Mouse (Mus musculus) urinary bladder, postnatal 4 days (tissue): ENCODE measurements at regions not wholly inside any gene's neighbourhood (a gene's known extent, or its start where the extent isn't known, plus 50 kb on each side); places are given as distances from the start of the nearest gene placed in this dataset.

Experiments
- DNase-seq, 2 experiments: peaks; one replicate each; pipeline ENCODE4 v3.0.0; 2021 to 2022; ENCODE audit warnings: low spot score in 2 of 2

- no peak for DNase-seq
Observed at GRCm38 (mm10) chr4:94186997-94187396, 369.3 kb upstream of the Gm10306 start.

DNA sequence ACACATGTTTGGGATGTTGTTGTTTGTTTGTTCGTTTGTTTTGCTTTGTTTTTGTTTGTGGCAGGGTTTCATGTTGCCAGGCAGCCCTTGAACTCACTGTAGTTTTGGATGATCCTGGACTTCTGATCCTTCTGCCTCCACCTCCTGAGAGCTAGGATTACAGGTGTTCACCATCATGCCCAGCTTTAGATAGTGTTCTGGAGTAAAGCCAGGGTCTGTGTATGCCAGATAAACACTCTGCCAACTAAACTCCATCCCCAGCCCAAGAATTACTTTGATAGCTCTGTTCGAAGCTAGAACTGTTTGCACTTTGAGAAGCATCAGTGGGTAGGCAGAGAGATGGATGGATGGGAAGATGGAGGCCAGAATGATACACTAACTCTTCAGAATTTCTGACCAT is 368.0 kb upstream of the Gm10306 start:
- DNase-seq, result no peak

DNA sequence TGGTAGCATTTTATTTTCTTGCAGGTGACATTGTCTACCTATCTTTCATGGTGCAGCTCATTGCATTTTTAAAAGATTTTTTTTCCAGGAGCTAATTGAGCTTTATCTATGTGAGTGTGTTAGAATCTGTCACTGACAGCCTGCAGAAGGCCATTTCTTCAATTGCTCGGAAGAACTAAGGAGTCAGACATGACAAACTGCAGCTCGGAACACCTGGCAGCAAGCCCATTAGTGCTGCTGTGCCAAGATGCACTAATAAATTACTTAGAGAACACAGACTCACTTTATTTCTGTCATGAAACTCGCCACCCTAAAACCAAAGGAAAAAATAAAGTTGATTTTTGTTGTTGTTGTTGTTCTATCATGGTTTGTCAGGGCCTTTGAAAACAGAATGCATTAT is 367.5 kb upstream of the Gm10306 start:
- DNase-seq, result peak; percentile 61 to 77

- no peak for DNase-seq
Observed at GRCm38 (mm10) chr4:94190940-94191339, 365.4 kb upstream of the Gm10306 start.

DNA sequence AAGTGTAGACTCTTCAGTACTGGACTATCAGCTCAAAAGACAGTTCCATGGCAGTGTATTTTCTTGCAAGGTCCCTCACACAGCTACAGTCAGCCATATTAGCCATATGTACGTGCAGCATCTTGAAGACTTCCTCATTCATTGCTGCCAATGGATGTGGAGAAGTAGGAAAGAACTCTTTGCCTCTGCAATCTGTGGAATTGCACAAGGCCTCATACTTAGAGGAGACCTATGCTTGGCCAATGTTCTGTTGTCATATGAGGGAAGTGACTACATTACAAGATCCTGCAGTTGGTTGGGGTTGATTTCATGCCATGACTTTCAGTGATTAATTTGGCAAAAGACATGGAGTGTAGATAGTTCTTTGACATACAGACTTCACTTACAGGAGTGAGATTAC is 340.1 kb upstream of the Gm10306 start:
- no peak for DNase-seq

GRCm38 (mm10) chr4:94235650-94236206 is 320.6 kb upstream of the Gm10306 start:
- no peak for DNase-seq

DNA sequence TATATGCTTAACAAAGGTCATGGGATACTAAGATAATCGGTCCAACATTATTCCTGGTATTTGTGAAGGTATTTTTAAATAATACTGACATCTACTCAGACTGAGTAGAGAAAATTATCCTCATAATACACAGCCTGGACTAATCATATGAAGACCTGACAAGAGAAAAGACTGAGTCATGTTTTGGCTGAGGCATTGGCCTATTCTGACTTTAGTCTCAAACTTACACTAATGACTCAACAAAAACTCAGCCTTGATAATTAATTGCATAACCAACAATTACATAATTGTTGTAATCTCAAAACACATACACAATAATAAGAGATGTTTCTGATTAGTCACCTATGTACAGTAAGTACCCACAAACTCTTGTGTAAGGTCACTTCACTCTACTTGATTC is 300.3 kb upstream of the Gm10306 start:
- no peak for DNase-seq

DNA sequence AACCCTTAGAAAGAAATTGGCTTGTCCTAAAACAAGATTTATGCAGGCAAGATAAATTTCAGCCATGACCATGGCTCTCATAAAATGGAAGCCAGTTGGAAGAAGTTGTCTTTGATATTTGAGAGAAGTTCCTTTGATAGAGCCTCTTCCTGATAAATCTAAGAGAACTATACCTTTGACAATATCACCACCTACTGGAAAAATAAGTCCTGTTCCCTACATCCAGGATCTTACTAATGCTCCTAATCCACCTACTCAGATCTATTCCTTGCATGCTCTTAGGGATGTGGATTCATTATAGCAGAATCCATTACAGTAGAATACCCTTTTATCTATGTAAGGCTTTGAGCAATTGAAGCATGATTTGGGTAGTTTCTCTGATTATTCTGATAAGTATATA is 295.2 kb upstream of the Gm10306 start:
- DNase-seq, result no peak

DNA sequence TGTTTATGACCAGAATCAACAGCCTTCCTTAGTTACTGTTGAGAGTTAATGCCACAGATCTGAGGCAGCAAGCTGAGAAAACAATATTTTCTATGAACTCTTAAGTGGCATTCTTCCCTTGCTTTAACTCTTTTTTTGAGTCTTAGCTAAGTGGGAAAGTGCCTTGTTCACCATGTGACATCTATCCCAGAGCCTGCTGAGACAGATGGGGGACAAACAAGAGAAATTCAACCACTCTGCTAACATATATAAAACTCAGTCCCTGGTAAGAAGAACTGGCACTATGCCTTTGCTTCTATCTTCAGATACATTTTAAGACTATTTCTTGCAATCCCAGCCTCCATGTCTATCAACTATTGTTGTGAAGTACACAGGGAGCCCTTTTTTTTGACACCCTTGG is 274.6 kb upstream of the Gm10306 start:
- no peak for DNase-seq

GRCm38 (mm10) chr4:94292150-94292549 is 264.2 kb upstream of the Gm10306 start:
- DNase-seq, result no peak

DNA sequence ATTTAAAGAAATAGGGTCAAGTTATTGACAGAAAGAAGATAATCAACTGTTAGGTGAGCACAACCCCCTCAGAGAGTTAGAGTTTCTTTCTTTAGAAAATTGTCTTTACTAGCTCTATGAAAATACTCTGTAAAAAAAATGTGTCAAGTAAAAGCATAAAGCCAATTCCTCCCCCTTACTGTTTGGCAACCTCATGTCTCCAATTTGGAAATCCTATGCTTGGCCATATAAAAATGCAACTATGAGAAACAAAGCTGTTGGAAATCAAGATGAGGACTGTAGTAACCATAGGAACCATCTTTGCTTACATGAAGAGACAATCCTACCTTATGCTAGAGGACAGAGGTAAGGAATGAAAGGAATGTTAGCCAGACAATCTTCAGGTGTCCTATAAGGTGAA is 239.0 kb upstream of the Gm10306 start:
- no peak for DNase-seq

- DNase-seq, result no peak
Observed at GRCm38 (mm10) chr4:94326759-94327158, 229.6 kb upstream of the Gm10306 start.

DNA sequence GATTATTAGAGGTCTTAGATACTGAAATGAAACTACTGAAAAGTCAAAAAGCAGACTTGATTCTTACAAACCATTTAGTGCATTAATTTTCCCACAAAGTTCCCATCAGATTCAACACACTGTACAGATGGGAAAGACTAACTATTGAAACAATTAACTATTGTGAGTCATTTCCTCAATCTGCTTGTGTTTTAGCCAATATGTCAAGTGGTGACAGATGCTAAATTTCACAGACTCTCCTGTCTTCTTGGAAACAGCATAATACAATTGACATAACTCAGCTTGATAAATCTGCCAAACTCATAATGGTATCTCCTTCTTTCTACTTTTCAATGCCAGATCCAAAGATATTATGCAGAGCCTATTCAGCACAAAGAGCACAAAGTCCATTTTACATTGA is 213.0 kb upstream of the Gm10306 start:
- DNase-seq, result no peak

GRCm38 (mm10) chr4:94349273-94349672 is 207.1 kb upstream of the Gm10306 start:
- DNase-seq, result no peak

- DNase-seq, result no peak
Observed at GRCm38 (mm10) chr4:94356982-94357381, 199.4 kb upstream of the Gm10306 start.

- DNase-seq, result no peak
Observed at GRCm38 (mm10) chr4:94360810-94361527, 195.4 kb upstream of the Gm10306 start.

DNA sequence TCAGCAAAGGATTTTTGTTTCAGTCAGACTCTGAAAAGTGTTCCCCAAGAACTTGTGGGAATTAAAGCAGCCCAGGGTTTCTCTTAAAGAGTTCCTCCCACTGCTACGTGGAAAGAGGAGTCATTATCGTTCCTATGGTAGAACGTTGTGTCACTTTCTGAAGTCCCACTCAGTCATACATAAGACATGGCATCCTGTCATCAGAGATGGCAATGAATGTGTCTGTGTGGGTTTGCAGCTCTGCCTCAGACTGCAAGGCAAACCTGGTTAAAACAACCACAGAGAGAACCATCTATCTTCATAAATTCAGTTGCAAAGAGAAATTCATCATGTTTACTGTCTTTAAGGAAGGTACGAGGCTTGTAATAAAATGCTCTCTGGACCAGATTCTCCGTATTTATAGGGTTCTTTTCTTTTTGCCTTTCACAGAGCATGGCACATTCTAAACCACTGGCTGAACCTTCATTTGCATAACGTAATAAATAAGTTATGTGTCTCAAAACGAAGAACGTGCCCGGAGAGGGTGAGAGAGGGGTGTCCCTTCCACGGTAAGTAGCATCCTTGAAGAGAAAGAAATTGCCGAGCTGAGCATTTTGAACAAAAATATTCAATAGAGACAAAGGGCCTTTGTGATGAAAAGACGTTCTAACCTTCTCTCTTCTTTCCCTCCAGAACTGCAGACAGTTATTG is 194.7 kb upstream of the Gm10306 start:
- DNase-seq, result no peak

GRCm38 (mm10) chr4:94365375-94365774 is 191.0 kb upstream of the Gm10306 start:
- DNase-seq, result no peak

DNA sequence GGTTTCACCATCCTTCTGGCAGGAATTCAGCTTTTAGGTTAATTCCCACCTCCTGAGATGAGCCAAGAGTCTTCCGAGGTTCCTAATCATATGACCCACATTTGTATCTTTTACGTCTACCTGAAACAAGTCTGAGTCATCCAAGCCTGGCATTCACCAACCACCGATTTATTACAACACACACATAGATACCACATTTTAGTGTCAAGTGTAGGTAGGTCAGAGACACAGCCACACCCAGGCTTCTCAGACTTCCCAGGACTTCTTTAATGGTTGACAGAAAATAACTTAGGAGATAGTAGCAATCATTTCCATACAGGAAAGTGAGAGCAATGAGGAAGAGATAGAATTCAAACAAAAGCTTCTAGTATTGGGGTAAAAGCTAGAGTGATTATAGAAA is 189.2 kb upstream of the Gm10306 start:
- no peak for DNase-seq

GRCm38 (mm10) chr4:94370981-94371380 is 185.4 kb upstream of the Gm10306 start:
- DNase-seq, result no peak

GRCm38 (mm10) chr4:94376256-94376655 is 180.1 kb upstream of the Gm10306 start:
- no peak for DNase-seq

DNA sequence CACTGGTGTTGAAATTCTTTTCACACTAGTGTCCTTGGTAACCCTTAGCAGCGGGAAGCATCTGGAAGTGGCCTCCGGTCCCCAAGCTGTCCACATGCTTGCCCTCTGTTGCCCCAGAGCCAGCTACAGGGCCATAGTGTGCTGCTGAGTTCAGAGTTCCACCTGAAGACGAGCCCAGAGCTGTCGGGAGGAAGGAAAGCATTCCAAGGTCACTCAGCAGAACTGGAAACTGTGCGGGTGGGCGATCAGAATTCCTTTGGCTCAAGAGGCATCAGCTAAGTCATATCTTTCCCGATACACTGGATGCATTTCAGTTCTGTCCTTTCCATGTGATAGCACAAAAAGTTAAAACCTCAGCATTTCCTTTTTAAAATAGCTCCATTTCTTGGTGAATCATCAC is 170.6 kb upstream of the Gm10306 start:
- peak in 1 of 2 experiments; percentile 17 for DNase-seq

DNA sequence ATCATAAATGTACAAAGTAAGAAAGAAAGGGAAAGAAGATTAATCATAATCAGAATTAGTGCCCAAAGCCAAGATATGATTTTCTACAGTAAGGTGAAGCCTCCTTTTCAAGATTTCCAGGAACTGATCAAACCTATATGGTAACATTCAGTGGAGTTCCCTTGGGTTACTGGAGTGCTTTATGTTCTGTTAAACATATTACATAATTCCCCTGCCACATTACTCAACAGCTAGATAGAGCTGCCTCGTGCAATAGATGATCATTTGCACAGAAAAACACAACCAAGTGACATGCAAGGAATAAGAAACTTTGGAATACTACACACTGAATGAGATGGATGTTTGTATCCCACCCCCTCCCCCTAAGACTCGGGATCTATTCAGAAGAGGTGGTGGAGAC is 168.0 kb upstream of the Gm10306 start:
- DNase-seq, result no peak
